Mouse (Mus musculus) spleen, adult 2 months (tissue): Measurements from ENCODE around the gene Trpc7. TPM values are rescaled to one million over a fixed set of nuclear protein-coding genes. Genes with fewer than 3 reads are reported as not detected.

Experiments
- DNase-seq, 2 experiments: peaks; one replicate each; pipeline versions ENCODE4 v3.0.0 to v3.0.0-alpha.2; 2012 to 2021; ENCODE audit warnings: low spot score in 2 of 2, low read depth in 1 of 2
- H3K27ac ChIP-seq: fragments of 200-500 bp; 2 replicates; pipeline ENCODE4 v1.5.1; 2012; ENCODE audit warnings: low read length, inconsistent platforms; ENCODE audit not compliant: insufficient read depth
- H3K27me3 ChIP-seq: fragments of 200-500 bp; 2 replicates; pipeline ENCODE4 v1.6.1; 2012; ENCODE audit warnings: mild to moderate bottlenecking, moderate library complexity, low read length, inconsistent platforms; ENCODE audit not compliant: control insufficient read depth, insufficient read depth
- H3K36me3 ChIP-seq: fragments of 200-500 bp; 2 replicates; pipeline ENCODE4 v1.6.1; 2012; ENCODE audit warnings: mild to moderate bottlenecking, low read length, inconsistent platforms; ENCODE audit not compliant: control insufficient read depth, insufficient read depth
- H3K4me1 ChIP-seq: fragments of 200-500 bp; 2 replicates; pipeline ENCODE4 v1.6.1; 2011; ENCODE audit warnings: inconsistent platforms; ENCODE audit not compliant: control insufficient read depth, insufficient read depth, insufficient read length
- H3K4me3 ChIP-seq: fragments of 200-500 bp; 2 replicates; pipeline ENCODE4 v1.5.1; 2011; ENCODE audit warnings: mild to moderate bottlenecking, inconsistent platforms; ENCODE audit not compliant: insufficient read depth, insufficient read length; ENCODE audit errors: extremely low read depth
- CTCF ChIP-seq: fragments of 200-500 bp; IDR thresholded peaks from 2 replicates; pipeline ENCODE4 v1.5.1; 2011; ENCODE audit warnings: mild to moderate bottlenecking, inconsistent platforms; ENCODE audit not compliant: insufficient read depth, insufficient read length, insufficient replicate concordance; ENCODE audit errors: extremely low read depth
- POLR2A ChIP-seq: fragments of 200-500 bp; IDR thresholded peaks from 2 replicates; pipeline ENCODE4 v1.6.1; 2011; ENCODE audit warnings: low read depth, low read length, inconsistent platforms
- WGBS: fragments of 180-500 bp; shearing (Covaris S2); methylation state at CpG from one replicate; pipeline ENCODE4 v1.1.7; 2018; 5-methylcytosine and 5-hydroxymethylcytosine counted together
- polyA plus RNA-seq: library from polyadenylated mRNA; depleted of rRNA; stranded (reverse); fragments of >200 nt; gene quantifications from 2 replicates; pipeline ENCODE4 v1.2.3, GENCODE M21; 2012

Gene Trpc7
- polyA plus RNA-seq, 1 experiment, result not detected

- Histone ChIP-seq H3K4me1 (no peaks in the 10 kb centered on the region), H3K36me3 (no peaks in the 10 kb centered on the region), H3K4me3 (no peak overlapping the region), H3K27me3 (no peaks in the 10 kb centered on the region), H3K27ac (no peak overlapping the region)
- TF ChIP-seq POLR2A (no peak), CTCF (no peak)
- WGBS, result 30% methylated on average over 25 of the region's 25 CpGs
- DNase-seq, result no peak
Measured at GRCm38 (mm10) chr13:56765284-56766032, 130.3 kb downstream of the Trpc7 start.

GRCm38 (mm10) chr13:56762446-56763229 is 133.2 kb downstream of the Trpc7 start:
- Histone ChIP-seq H3K27me3 (no peaks in the 10 kb centered on the region), H3K4me3 (no peak overlapping the region), H3K4me1 (no peaks in the 10 kb centered on the region), H3K27ac (no peak overlapping the region), H3K36me3 (no peaks in the 10 kb centered on the region)
- 38% methylated on average over 13 of the region's 13 CpGs for WGBS
- DNase-seq, result no peak
- no peak for TF ChIP-seq POLR2A
- no peak for TF ChIP-seq CTCF

GRCm38 (mm10) chr13:56758492-56758891 is 137.3 kb downstream of the Trpc7 start:
- Histone ChIP-seq H3K27me3 (peaks cover under 1% of the 10 kb centered on the region; the same call in 1 of the 2 replicates), H3K36me3 (no peaks in the 10 kb centered on the region), H3K4me1 (no peaks in the 10 kb centered on the region), H3K27ac (no peak overlapping the region), H3K4me3 (no peak overlapping the region)
- no peak for TF ChIP-seq POLR2A
- TF ChIP-seq CTCF, result peak; percentile 73; the same call in 1 of the 2 replicates
- WGBS, result 22% methylated on average over 6 of the region's 6 CpGs
- DNase-seq, result peak; percentile 19 to 60

- no peak overlapping the region for H3K27ac ChIP-seq
- no peak for TF ChIP-seq CTCF
- H3K4me1 ChIP-seq, result peaks cover 2% of the 10 kb centered on the region; the same call in 1 of the 2 replicates
- peaks cover 7% of the 10 kb centered on the region for H3K27me3 ChIP-seq
- no peak overlapping the region for H3K4me3 ChIP-seq
- H3K36me3 ChIP-seq, result no peaks in the 10 kb centered on the region
- no peak for DNase-seq
- WGBS, result 81% methylated on average over 12 of the region's 12 CpGs
Measured at GRCm38 (mm10) chr13:56757201-56757600, 138.6 kb downstream of the Trpc7 start.

- peaks cover 9% of the 10 kb centered on the region for H3K27me3 ChIP-seq
- TF ChIP-seq POLR2A (no peak), CTCF (no peak)
- H3K4me3 ChIP-seq, result no peak overlapping the region
- H3K27ac ChIP-seq, result no peak overlapping the region
- H3K36me3 ChIP-seq, result no peaks in the 10 kb centered on the region
- no peak for DNase-seq
- H3K4me1 ChIP-seq, result peaks cover 2% of the 10 kb centered on the region; the same call in 1 of the 2 replicates
- 73% methylated on average over 6 of the region's 6 CpGs for WGBS
Measured at GRCm38 (mm10) chr13:56755871-56756270, 139.9 kb downstream of the Trpc7 start.

- H3K4me1 ChIP-seq, result peaks cover 2% of the 10 kb centered on the region; the same call in 1 of the 2 replicates
- no peak within 1 kb of the TSS for H3K4me3 ChIP-seq
- H3K27me3 ChIP-seq, result peaks cover 9% of the 10 kb centered on the region
- H3K27ac ChIP-seq, result no peak within 1 kb of the TSS
- H3K36me3 ChIP-seq, result no peaks in the 10 kb centered on the region
- DNase-seq, result no peak
- TF ChIP-seq CTCF, result no peak
- TF ChIP-seq POLR2A, result no peak
- WGBS, result 7% methylated on average over 71 of the region's 71 CpGs
Measured at GRCm38 (mm10) chr13:56753192-56753951, 142.4 kb downstream of the Trpc7 start, which contains the start of gene Gm45623. Gene Gm45623, minus strand, starts transcription at chr13:56753827.
